Mouse (Mus musculus) spleen, embryonic (tissue): ENCODE measurements around the gene Tnpo2.

ENCODE experiments used
- CTCF ChIA-PET: fragments of 350-600 bp; sonication (Branson Sonifier 250); formaldehyde crosslinking; loops from one replicate; lab custom pipeline; 2022; lab: Charles Lee

The Tnpo2 gene

DNA sequence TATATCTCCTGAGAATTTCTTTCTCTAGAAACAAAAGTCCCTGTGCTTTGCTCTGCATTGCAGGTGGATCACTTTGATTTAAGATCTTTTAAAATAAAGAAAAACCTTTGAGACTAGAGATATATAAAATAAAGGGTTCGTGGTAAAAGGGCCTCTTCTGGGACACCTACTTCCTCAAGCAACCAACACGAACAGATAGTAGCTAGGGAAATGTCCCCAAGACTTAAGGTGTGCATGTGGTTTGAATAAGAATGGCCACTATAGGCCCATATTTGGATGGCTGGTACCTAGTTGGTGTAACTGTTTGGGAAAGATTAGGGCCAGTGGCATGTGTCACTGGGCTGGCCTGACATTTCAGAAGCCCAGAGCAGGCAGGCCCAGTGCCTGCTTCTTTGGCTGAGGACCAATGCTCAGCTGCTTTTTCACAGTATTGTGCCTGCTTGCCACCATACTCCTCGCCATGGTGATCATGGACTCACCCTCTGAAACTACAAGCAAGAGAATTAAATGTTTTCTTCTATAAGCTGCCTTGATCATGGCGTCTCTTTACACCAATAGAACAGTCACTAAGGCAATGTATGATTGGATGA lies 63.5 kb downstream of the Tnpo2 start:
- CTCF ChIA-PET: no interaction called here
